Mouse (Mus musculus): ENCODE data around the gene Map7.

The Map7 gene

GRCm38 (mm10) chr10:20148130-20148772 is at the start of gene Map7:
TSS of gene Map7 (plus strand) at chr10:20148471.
- no peak for DNase-seq (ENCODE audit: low read depth, low spot score)

GRCm38 (mm10) chr10:20101456-20101855 is 46.8 kb upstream of the Map7 start:
- DNase-seq (ENCODE audit: low read depth, low spot score), result no peak

- no peak for DNase-seq (ENCODE audit: low read depth, low spot score)
These were observed 43.9 kb upstream of the Map7 start for GRCm38 (mm10) chr10:20104271-20104931.

- DNase-seq (ENCODE audit: low read depth, low spot score), result no peak
These were observed 42.7 kb upstream of the Map7 start for GRCm38 (mm10) chr10:20105575-20105974.

GRCm38 (mm10) chr10:20107031-20107430 is 41.2 kb upstream of the Map7 start:
- no peak for DNase-seq (ENCODE audit: low read depth, low spot score)

- no peak for DNase-seq (ENCODE audit: low read depth, low spot score)
These were observed 36.8 kb upstream of the Map7 start for GRCm38 (mm10) chr10:20111508-20111907.

- no peak for DNase-seq (ENCODE audit: low read depth, low spot score)
These were observed 36.0 kb upstream of the Map7 start for GRCm38 (mm10) chr10:20112026-20112973.

GRCm38 (mm10) chr10:20119504-20120425 is 28.5 kb upstream of the Map7 start:
- no peak for DNase-seq (ENCODE audit: low read depth, low spot score)

- no peak for DNase-seq (ENCODE audit: low read depth, low spot score)
These were observed 26.3 kb upstream of the Map7 start for GRCm38 (mm10) chr10:20121981-20122380.

GRCm38 (mm10) chr10:20123401-20123800 is 24.9 kb upstream of the Map7 start:
- no peak for DNase-seq (ENCODE audit: low read depth, low spot score)

GRCm38 (mm10) chr10:20124576-20124975 is 23.7 kb upstream of the Map7 start:
- DNase-seq (ENCODE audit: low read depth, low spot score), result no peak

- peak; percentile 43 for DNase-seq (ENCODE audit: low read depth, low spot score)
These were observed 23.0 kb upstream of the Map7 start for GRCm38 (mm10) chr10:20125226-20125625.

- no peak for DNase-seq (ENCODE audit: low read depth, low spot score)
These were observed 15.2 kb upstream of the Map7 start for GRCm38 (mm10) chr10:20132933-20133652.

GRCm38 (mm10) chr10:20135350-20136058 is 12.8 kb upstream of the Map7 start:
- DNase-seq (ENCODE audit: low read depth, low spot score), result no peak

- DNase-seq (ENCODE audit: low read depth, low spot score), result no peak
These were observed 11.8 kb upstream of the Map7 start for GRCm38 (mm10) chr10:20136505-20136904.

GRCm38 (mm10) chr10:20141376-20141775 is 6.9 kb upstream of the Map7 start:
- no peak for DNase-seq (ENCODE audit: low read depth, low spot score)

- no peak for DNase-seq (ENCODE audit: low read depth, low spot score)
These were observed 476 bp downstream of the Map7 start for GRCm38 (mm10) chr10:20148773-20149120.

GRCm38 (mm10) chr10:20149121-20149834 is 1.0 kb downstream of the Map7 start:
- DNase-seq (ENCODE audit: low read depth, low spot score), result no peak

GRCm38 (mm10) chr10:20149835-20150355 is 1.6 kb downstream of the Map7 start:
- no peak for DNase-seq (ENCODE audit: low read depth, low spot score)
